Comparison of ENCODE assay signal across 8 mouse cellular contexts in genomic region chr3:105892572-105893495, GRCm38 (mm10). TPM values are rescaled to one million over a fixed set of nuclear protein-coding genes. Genes with fewer than 3 reads are reported as not detected.
DNase-seq lines count a peak whose midpoint lies in the region; ATAC-seq and TF ChIP-seq lines count a peak whose summit lies in the region.

No protein-coding gene starts in this region.

- TF ChIP-seq EP300 in liver, postnatal 0 days (IDR thresholded peaks at IDR 0.05; ENCODE audit: low read depth), result peak; percentile 58; the same call in 1 of the 2 replicates

- H3K27ac ChIP-seq in intestine, postnatal 0 days (ENCODE audit: low read depth, low read length), result peak overlapping the region; percentile 46; the same call in 1 of the 2 replicates
- no peak overlapping the region for H3K27ac ChIP-seq in intestine, embryonic 15.5 days
- no peak overlapping the region for H3K27ac ChIP-seq in embryonic facial prominence, embryonic 12.5 days
- H3K27ac ChIP-seq in liver, postnatal 0 days (ENCODE audit: low read depth), result peak overlapping the region; percentile 95
- peak overlapping the region; percentile 65 for H3K27ac ChIP-seq in stomach, embryonic 16.5 days (ENCODE audit: low read length)

- H3K4me2 ChIP-seq in intestine, postnatal 0 days (replicated peaks; ENCODE audit: low read depth), result no peak overlapping the region; the same call in 1 of the 2 replicates
- no peak overlapping the region for H3K4me2 ChIP-seq in intestine, embryonic 15.5 days (replicated peaks)
- H3K4me2 ChIP-seq in embryonic facial prominence, embryonic 12.5 days (replicated peaks), result no peak overlapping the region
- peak overlapping the region; percentile 65 for H3K4me2 ChIP-seq in liver, postnatal 0 days (ENCODE audit: low read depth, low read length)
- peak overlapping the region; percentile 6; the same call in 1 of the 2 replicates for H3K4me2 ChIP-seq in stomach, embryonic 16.5 days (ENCODE audit: low read depth, low read length)

- H3K4me1 ChIP-seq in intestine, postnatal 0 days (replicated peaks; ENCODE audit: control insufficient read depth, insufficient read depth, low read length), result peaks cover 9% of the 10 kb centered on the region; the same call in 1 of the 2 replicates
- H3K4me1 ChIP-seq in intestine, embryonic 15.5 days (replicated peaks), result peaks cover 22% of the 10 kb centered on the region
- H3K4me1 ChIP-seq in embryonic facial prominence, embryonic 12.5 days, result peaks cover 25% of the 10 kb centered on the region; the same call in 1 of the 2 replicates
- H3K4me1 ChIP-seq in liver, postnatal 0 days (ENCODE audit: insufficient read depth), result peaks cover 40% of the 10 kb centered on the region
- peaks cover 26% of the 10 kb centered on the region for H3K4me1 ChIP-seq in stomach, embryonic 16.5 days (ENCODE audit: control insufficient read depth, insufficient read depth, low read length)

- no peaks in the 10 kb centered on the region for H3K36me3 ChIP-seq in intestine, postnatal 0 days (ENCODE audit: control insufficient read depth, insufficient read depth)
- no peaks in the 10 kb centered on the region for H3K36me3 ChIP-seq in intestine, embryonic 15.5 days
- H3K36me3 ChIP-seq in embryonic facial prominence, embryonic 12.5 days, result no peaks in the 10 kb centered on the region
- no peaks in the 10 kb centered on the region for H3K36me3 ChIP-seq in liver, postnatal 0 days (replicated peaks; ENCODE audit: insufficient read depth, low read length)
- no peaks in the 10 kb centered on the region for H3K36me3 ChIP-seq in stomach, embryonic 16.5 days (ENCODE audit: control insufficient read depth, insufficient read depth, low read length)

- DNase-seq in liver, postnatal 0 days, result peak; percentile 60
- no peak for DNase-seq in right cerebral cortex, adult 2 months (ENCODE audit: low spot score in 2 of 2)
- no peak for DNase-seq in cerebellum, postnatal 25 days
- no peak for DNase-seq in right cerebral cortex, postnatal 25 days

- no peak overlapping the region for H3K9ac ChIP-seq in intestine, postnatal 0 days (ENCODE audit: low read depth, low read length)
- H3K9ac ChIP-seq in intestine, embryonic 15.5 days, result no peak overlapping the region
- H3K9ac ChIP-seq in embryonic facial prominence, embryonic 12.5 days, result no peak overlapping the region
- H3K9ac ChIP-seq in liver, postnatal 0 days (replicated peaks), result 0 out of 2 replicates have a peak overlapping the region, but pooled peaks have one; percentile 53
- no peak overlapping the region for H3K9ac ChIP-seq in stomach, embryonic 16.5 days (ENCODE audit: low read length)

- 70% methylated on average over 19 of the region's 19 CpGs for WGBS in intestine, postnatal 0 days
- WGBS in intestine, embryonic 15.5 days, result 75% methylated on average over 19 of the region's 19 CpGs
- WGBS in embryonic facial prominence, embryonic 12.5 days, result 75% methylated on average over 19 of the region's 19 CpGs
- WGBS in liver, postnatal 0 days (ENCODE audit: insufficient replicate concordance), result 36% methylated on average over 19 of the region's 19 CpGs
- 72% methylated on average over 19 of the region's 19 CpGs for WGBS in stomach, embryonic 16.5 days

- H3K27me3 ChIP-seq in intestine, postnatal 0 days (replicated peaks; ENCODE audit: control insufficient read depth, insufficient read depth, low read length), result no peaks in the 10 kb centered on the region
- no peaks in the 10 kb centered on the region for H3K27me3 ChIP-seq in intestine, embryonic 15.5 days (replicated peaks)
- no peaks in the 10 kb centered on the region for H3K27me3 ChIP-seq in embryonic facial prominence, embryonic 12.5 days
- no peaks in the 10 kb centered on the region for H3K27me3 ChIP-seq in liver, postnatal 0 days (ENCODE audit: insufficient read depth, low read length)
- no peaks in the 10 kb centered on the region for H3K27me3 ChIP-seq in stomach, embryonic 16.5 days (ENCODE audit: control insufficient read depth, insufficient read depth, low read length)

- H3K4me3 ChIP-seq in intestine, postnatal 0 days (ENCODE audit: low read depth, low read length), result no peak overlapping the region
- no peak overlapping the region for H3K4me3 ChIP-seq in intestine, embryonic 15.5 days (replicated peaks)
- no peak overlapping the region for H3K4me3 ChIP-seq in embryonic facial prominence, embryonic 12.5 days
- no peak overlapping the region for H3K4me3 ChIP-seq in liver, postnatal 0 days (ENCODE audit: low read depth, low read length)
- H3K4me3 ChIP-seq in stomach, embryonic 16.5 days (replicated peaks; ENCODE audit: low read length), result no peak overlapping the region

- no peak for ATAC-seq in intestine, postnatal 0 days
- no peak for ATAC-seq in intestine, embryonic 15.5 days
- 0 out of 2 replicates have a peak, but pooled peaks have one; percentile 9 for ATAC-seq in embryonic facial prominence, embryonic 12.5 days (ENCODE audit: insufficient number of reproducible peaks, insufficient read depth, low FRiP score, low TSS enrichment)
- ATAC-seq in liver, postnatal 0 days, result peak; percentile 59
- ATAC-seq in stomach, embryonic 16.5 days (ENCODE audit: insufficient read depth, low FRiP score), result no peak

- TF ChIP-seq CTCF in intestine, postnatal 0 days (IDR thresholded peaks at IDR 0.05; ENCODE audit: low read depth), result no peak
- TF ChIP-seq CTCF in liver, postnatal 0 days (IDR thresholded peaks at IDR 0.05; ENCODE audit: low read depth), result no peak

- H3K9me3 ChIP-seq in intestine, postnatal 0 days (ENCODE audit: control insufficient read depth), result no peaks in the 10 kb centered on the region
- no peaks in the 10 kb centered on the region for H3K9me3 ChIP-seq in intestine, embryonic 15.5 days
- H3K9me3 ChIP-seq in embryonic facial prominence, embryonic 12.5 days, result no peaks in the 10 kb centered on the region
- no peaks in the 10 kb centered on the region for H3K9me3 ChIP-seq in liver, postnatal 0 days (ENCODE audit: low read length)
- no peaks in the 10 kb centered on the region for H3K9me3 ChIP-seq in stomach, embryonic 16.5 days (replicated peaks; ENCODE audit: control insufficient read depth, low read length)

RNA-seq across cellular contexts. Expression of gene Tmigd3, which starts 22.1 kb away (rescaled TPM):
- polyA plus RNA-seq in intestine, postnatal 0 days (2015; fragmentation: Nextera tagmentation; extraction: Ambion mirVana), result 0.44 and 0.48 TPM in 2 replicates
- polyA plus RNA-seq in intestine, embryonic 15.5 days (2015; fragmentation: Nextera tagmentation; extraction: Ambion mirVana), result 0.24 and 0.52 TPM in 2 replicates
- polyA plus RNA-seq in embryonic facial prominence, embryonic 12.5 days (2016; fragmentation: Nextera tagmentation; extraction: Ambion mirVana), result not detected in 2 replicates
- polyA plus RNA-seq in liver, postnatal 0 days (2015; fragmentation: Nextera tagmentation; extraction: Ambion mirVana), result 0.13 TPM in 1 of 2 replicates, not detected in the other
- polyA plus RNA-seq in stomach, embryonic 16.5 days (2015; fragmentation: Nextera tagmentation; extraction: Ambion mirVana), result 0.44 TPM in 1 of 2 replicates, not detected in the other

RNA-seq across cellular contexts. Expression of gene Adora3, which starts 22.2 kb away (rescaled TPM):
- 0.43 TPM in 2 replicates for polyA plus RNA-seq in intestine, postnatal 0 days (2015; fragmentation: Nextera tagmentation; extraction: Ambion mirVana)
- 0.15 and 0.39 TPM in 2 replicates for polyA plus RNA-seq in intestine, embryonic 15.5 days (2015; fragmentation: Nextera tagmentation; extraction: Ambion mirVana)
- 0.26 TPM in 1 of 2 replicates, not detected in the other for polyA plus RNA-seq in embryonic facial prominence, embryonic 12.5 days (2016; fragmentation: Nextera tagmentation; extraction: Ambion mirVana)
- 0.62 and 0.92 TPM in 2 replicates for polyA plus RNA-seq in liver, postnatal 0 days (2015; fragmentation: Nextera tagmentation; extraction: Ambion mirVana)
- polyA plus RNA-seq in stomach, embryonic 16.5 days (2015; fragmentation: Nextera tagmentation; extraction: Ambion mirVana), result 1.0 and 1.2 TPM in 2 replicates

RNA-seq across cellular contexts. Expression of gene I830077J02Rik, which starts 39.6 kb away (rescaled TPM):
- polyA plus RNA-seq in intestine, postnatal 0 days (2015; fragmentation: Nextera tagmentation; extraction: Ambion mirVana), result 0.89 and 1.7 TPM in 2 replicates
- 1.5 and 1.7 TPM in 2 replicates for polyA plus RNA-seq in intestine, embryonic 15.5 days (2015; fragmentation: Nextera tagmentation; extraction: Ambion mirVana)
- 0.33 and 0.46 TPM in 2 replicates for polyA plus RNA-seq in embryonic facial prominence, embryonic 12.5 days (2016; fragmentation: Nextera tagmentation; extraction: Ambion mirVana)
- 3.9 and 5.4 TPM in 2 replicates for polyA plus RNA-seq in liver, postnatal 0 days (2015; fragmentation: Nextera tagmentation; extraction: Ambion mirVana)
- 1.6 and 2.6 TPM in 2 replicates for polyA plus RNA-seq in stomach, embryonic 16.5 days (2015; fragmentation: Nextera tagmentation; extraction: Ambion mirVana)

Comparison
In these comparisons a context has a peak if more than half of its experiments do, and no peak if none do; other contexts are left out.
1. H3K27ac ChIP-seq: peak in intestine, postnatal 0 days (single experiment), liver, postnatal 0 days (single experiment) and stomach, embryonic 16.5 days (single experiment); none in intestine, embryonic 15.5 days (single experiment) and embryonic facial prominence, embryonic 12.5 days (single experiment).
2. ATAC-seq: peak in embryonic facial prominence, embryonic 12.5 days (single experiment) and liver, postnatal 0 days (single experiment); none in intestine, postnatal 0 days (single experiment), intestine, embryonic 15.5 days (single experiment) and stomach, embryonic 16.5 days (single experiment).
3. H3K4me2 ChIP-seq: peak in liver, postnatal 0 days (single experiment) and stomach, embryonic 16.5 days (single experiment); none in intestine, postnatal 0 days (single experiment), intestine, embryonic 15.5 days (single experiment) and embryonic facial prominence, embryonic 12.5 days (single experiment).